Comparison of ENCODE assay signal across 18 mouse cellular contexts in the genomic region with DNA sequence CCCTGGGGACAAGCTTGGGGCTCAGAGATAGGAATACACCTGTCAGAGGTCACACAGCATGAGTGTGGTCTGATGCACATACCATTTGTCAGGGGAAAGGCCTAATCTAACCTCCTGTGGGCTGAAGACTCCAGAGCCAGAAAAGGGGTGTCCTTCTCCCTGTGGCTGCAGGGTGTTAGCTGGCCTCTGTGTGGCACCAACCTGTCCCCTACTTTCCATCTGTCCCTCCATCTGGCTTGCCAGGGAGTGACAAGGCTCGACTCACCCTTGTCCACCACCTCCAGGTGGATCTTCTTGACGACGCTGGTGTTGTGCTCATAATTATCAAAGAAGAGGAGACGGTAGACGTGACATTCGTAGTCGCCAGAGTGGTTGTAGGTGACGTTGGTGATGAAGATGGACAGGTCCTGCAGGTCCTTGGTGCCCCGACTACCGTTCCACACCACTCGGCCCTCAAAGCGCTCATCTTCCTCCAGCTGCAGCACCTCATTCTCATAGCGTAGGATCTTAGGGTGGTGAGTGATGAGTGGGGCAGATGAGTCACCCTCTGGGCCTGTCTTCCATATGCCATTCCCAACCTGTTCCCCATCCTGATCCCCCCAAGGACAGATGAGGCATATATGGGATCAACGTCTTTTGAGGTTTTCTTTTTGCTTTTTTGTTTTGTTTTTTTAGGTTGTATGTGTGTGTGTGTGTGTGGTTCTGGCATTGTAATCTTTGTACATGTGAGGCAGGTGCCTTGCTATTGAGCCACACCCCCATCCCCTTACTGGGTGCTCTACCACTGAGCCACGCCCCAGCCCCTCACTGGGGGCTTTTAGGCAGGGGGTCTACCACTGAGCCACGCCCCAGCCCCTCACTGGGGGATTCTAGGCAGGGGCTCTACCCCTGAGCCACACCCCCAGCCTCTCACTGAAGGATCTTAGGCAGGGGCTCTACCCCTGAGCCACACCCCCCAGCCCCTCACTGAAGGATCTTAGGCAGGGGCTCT. TPM values are rescaled to one million over a fixed set of nuclear protein-coding genes. Genes with fewer than 3 reads are reported as not detected.
"Had no signal": no experiment of that assay in that cellular context is flagged by ENCODE, and none has a peak within 500 bp of the region (broad histone marks: within the 10 kb centered on the region; RNA-seq: fewer than 3 reads in every experiment).

No protein-coding gene starts in this region.

- H3K36me3 ChIP-seq: kidney, embryonic 15.5 days; liver, embryonic 13.5 days had no signal

- H3K27ac ChIP-seq: kidney, embryonic 15.5 days; limb, embryonic 12.5 days; liver, embryonic 13.5 days; midbrain, embryonic 13.5 days had no signal

- DNase-seq: kidney, postnatal 14 days; liver; liver, embryonic 13.5 days; lung, adult 18-20 months; lung, postnatal 36 days; right cerebral cortex, postnatal 4 days; spleen, adult 18-20 months; thymus, adult 18-20 months; thymus, postnatal 25 days had no signal

- H3K4me2 ChIP-seq: kidney, embryonic 15.5 days; limb, embryonic 12.5 days; liver, embryonic 13.5 days; midbrain, embryonic 13.5 days had no signal

- ATAC-seq: lung, postnatal 0 days; midbrain, embryonic 13.5 days had no signal

- H3K9me3 ChIP-seq: kidney, embryonic 15.5 days; limb, embryonic 12.5 days; liver, embryonic 13.5 days; midbrain, embryonic 13.5 days had no signal

- H3K4me3 ChIP-seq: kidney, embryonic 15.5 days; limb, embryonic 12.5 days; liver, embryonic 13.5 days; midbrain, embryonic 13.5 days had no signal

- H3K9ac ChIP-seq: kidney, embryonic 15.5 days; limb, embryonic 12.5 days; liver, embryonic 13.5 days; midbrain, embryonic 13.5 days had no signal

RNA-seq across cellular contexts. Expression of gene Fxyd3, which starts 46.4 kb away (rescaled TPM):
- total RNA-seq: layer of hippocampus, postnatal 25 days; left cerebral cortex, postnatal 36 days; megakaryocyte progenitor cell, adult 5-6 weeks had no signal
- polyA plus RNA-seq: midbrain, postnatal 0 days; neural tube, embryonic 14.5 days had no signal
